Mouse (Mus musculus) megakaryocyte, adult 5-6 weeks (primary cell): Measurements from ENCODE around the gene Ccdc86. TPM values are rescaled to one million over a fixed set of nuclear protein-coding genes. Genes with fewer than 3 reads are reported as not detected.

Source experiments
- ATAC-seq: 2 replicates; pipeline ENCODE4 v1.8.0; 2016; ENCODE audit warnings: mild to moderate bottlenecking, inconsistent platforms; ENCODE audit not compliant: poor library complexity, severe bottlenecking
- total RNA-seq, 2 experiments: library from RNA; stranded (forward) in 1 of 2; stranded (reverse) in 1 of 2; fragments of 153-499, 151-499 nt in 1 of 2; fragments of 221-1000, 200-1000 nt in 1 of 2; gene quantifications; 2 replicates each; pipeline versions ENCODE4 v1.2.3 to v1.2.4; 2015 to 2017

The Ccdc86 gene
- total RNA-seq, 2 experiments from 2014 or later, result 10.8 to 11.3 TPM

GRCm38 (mm10) chr19:10952021-10952939 is 3.2 kb upstream of the Ccdc86 start:
- no peak for ATAC-seq

DNA sequence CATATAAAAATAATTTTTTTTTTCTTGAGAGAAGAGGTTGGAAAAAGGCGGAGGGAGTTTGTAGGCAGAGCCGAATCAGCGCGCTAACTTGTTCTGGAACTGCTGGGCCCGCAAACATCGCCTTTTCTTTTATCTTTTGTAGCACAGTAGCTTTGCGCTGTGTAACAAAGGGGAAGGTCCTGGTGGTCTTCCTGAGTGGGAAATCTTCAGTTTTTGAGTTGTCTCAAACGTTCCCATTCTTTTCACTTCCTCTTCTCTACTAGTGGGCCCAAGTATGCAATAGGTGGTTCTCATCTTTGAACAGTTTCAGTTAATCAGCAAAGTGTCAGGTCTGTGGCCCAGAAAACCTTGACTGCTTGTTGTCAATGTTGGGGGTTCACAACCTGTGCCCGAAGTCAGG is 492 bp upstream of the Ccdc86 start:
- ATAC-seq, result no peak

GRCm38 (mm10) chr19:10948416-10948815 is 650 bp downstream of the Ccdc86 start:
- no peak for ATAC-seq

- ATAC-seq, result peak; percentile 51
Observed at GRCm38 (mm10) chr19:10947219-10947618, 1.8 kb downstream of the Ccdc86 start.

GRCm38 (mm10) chr19:10946506-10946905 is 2.6 kb downstream of the Ccdc86 start:
- ATAC-seq, result no peak

- peak; percentile 70 for ATAC-seq
Observed at GRCm38 (mm10) chr19:10943955-10944354, 5.1 kb downstream of the Ccdc86 start.

DNA sequence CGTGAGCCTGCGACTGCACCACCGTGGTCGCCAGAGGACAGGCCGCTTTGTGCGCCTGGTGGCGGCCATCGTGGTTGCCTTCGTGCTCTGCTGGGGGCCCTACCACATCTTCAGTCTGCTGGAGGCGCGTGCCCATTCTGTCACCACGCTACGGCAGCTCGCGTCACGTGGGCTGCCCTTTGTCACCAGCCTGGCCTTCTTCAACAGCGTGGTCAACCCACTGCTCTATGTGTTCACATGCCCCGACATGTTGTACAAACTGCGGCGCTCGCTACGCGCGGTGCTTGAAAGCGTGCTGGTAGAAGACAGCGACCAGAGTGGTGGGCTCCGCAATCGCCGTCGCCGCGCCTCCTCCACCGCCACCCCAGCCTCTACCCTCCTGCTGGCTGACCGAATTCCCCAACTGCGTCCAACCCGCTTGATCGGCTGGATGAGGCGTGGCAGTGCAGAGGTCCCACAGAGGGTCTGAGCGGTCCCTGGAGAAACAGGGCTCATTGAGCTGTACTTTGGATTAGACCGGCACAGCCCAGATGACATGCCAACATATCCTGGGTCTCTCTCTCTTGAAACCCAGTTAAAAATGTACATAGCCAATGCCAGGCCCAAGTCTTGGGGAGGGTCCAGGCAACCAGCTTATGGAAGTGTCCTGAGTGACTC is 8.1 kb downstream of the Ccdc86 start:
- no peak for ATAC-seq

- peak; percentile 74 for ATAC-seq
Observed at GRCm38 (mm10) chr19:10940097-10940800, 8.8 kb downstream of the Ccdc86 start.

DNA sequence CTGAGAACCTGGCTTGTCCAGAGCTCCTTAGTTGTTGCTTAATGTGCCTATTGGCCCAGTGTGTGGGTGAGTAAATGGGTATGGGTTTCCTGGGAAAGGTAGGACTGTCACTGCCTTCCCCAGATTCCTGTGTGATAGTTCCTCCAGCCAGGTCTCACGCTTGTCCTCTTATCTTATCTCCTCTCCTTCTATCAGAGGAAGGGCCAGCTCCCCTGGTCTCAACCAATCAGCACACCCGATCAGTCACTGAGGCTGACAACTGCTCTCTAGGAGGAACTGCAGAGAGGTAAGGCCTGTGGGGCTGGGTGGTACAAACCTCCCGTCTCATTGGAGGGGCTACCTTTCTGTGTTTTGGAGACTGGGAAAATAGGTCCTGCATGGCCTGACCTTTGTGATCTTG is 10.3 kb downstream of the Ccdc86 start:
- ATAC-seq, result peak; percentile 48

DNA sequence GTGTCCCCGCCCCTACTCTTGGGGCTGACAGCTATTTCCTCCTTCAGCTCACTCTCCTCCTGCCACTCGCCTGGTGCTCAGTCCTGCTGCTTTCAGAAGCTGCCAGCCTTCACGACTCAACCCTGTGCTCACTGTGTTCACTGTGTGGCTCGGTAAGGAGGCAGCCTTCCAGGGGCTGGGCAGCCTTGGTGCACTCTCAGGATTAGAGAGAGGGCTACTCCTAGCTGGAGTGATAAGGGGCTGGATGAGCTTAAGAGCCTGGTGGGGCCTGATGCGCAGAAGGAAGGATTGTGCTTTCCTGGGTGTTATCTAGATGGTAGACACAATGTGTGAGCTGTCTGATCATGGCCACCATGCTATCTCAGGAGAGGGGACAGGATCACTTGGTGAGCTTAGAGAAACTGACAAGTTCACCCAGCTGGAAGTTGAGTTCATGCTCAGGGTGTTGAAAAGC is 11.9 kb downstream of the Ccdc86 start, which contains the start of gene Ptgdr2:
Gene Ptgdr2 (plus strand): TSS at position 51 of the 454 bp plus-strand sequence.
- no peak for ATAC-seq

DNA sequence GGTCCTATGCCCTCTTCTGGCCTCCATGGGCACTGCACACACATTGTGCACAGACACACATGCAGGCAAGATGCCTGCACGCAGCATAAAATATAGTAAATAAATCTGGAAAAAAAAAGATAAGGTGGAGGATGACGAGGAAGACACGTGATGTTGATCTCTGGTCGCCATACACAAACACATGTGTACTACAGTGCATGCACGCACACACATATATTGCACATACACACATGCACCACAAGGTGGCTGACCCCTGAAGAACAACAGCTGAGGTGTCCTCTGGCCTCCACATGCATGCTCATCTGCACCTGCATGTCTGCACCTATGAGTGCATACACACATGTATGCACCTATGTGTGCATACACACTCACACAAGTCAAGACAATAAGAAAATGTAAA is 13.0 kb downstream of the Ccdc86 start:
- ATAC-seq, result no peak

DNA sequence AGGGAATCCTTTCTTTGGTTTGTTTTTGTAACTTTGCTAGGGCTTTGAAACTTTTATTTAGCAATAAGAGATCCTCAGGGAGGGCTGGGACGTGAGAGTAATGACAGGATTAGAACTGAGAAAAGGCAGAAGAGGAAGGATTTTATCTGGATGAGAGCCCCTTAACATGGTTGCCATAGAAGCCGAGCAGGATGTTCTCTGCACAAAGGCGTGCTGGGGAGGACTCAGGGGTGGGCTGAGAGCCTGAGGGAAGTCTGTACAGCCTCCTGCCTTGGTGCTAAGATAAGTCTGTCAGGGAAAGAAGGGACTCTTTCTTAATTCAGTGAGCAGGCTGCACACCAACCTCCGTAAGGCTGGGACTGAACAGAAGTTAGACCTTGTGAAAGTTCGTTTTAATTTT is 14.0 kb downstream of the Ccdc86 start:
- no peak for ATAC-seq

DNA sequence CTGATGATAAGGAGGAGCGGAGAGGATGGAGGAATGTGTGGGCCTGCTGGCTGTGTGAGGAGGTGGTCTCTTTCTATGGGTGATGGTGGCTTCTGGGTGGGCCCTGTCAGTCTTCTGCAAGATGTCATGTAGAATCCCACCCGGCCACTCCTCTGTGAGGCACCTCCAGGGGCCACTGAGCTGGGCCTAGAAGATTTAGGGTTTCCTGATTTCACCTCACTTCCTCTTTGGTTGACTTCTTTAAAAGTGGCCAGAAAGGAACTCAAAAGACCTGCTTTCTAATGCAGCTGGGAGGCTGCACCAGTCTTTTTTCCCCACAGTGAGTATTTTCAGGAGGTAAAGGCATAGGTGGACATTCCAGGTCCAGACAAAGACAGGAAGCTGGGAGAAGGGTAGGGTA is 18.4 kb downstream of the Ccdc86 start:
- ATAC-seq, result peak; percentile 73

GRCm38 (mm10) chr19:10926666-10927065 is 22.4 kb downstream of the Ccdc86 start:
- ATAC-seq, result no peak

GRCm38 (mm10) chr19:10926123-10926621 is 22.9 kb downstream of the Ccdc86 start:
- no peak for ATAC-seq

GRCm38 (mm10) chr19:10924220-10924619 is 24.8 kb downstream of the Ccdc86 start:
- ATAC-seq, result no peak

- ATAC-seq, result no peak
Observed at GRCm38 (mm10) chr19:10921058-10921457, 28.0 kb downstream of the Ccdc86 start.

DNA sequence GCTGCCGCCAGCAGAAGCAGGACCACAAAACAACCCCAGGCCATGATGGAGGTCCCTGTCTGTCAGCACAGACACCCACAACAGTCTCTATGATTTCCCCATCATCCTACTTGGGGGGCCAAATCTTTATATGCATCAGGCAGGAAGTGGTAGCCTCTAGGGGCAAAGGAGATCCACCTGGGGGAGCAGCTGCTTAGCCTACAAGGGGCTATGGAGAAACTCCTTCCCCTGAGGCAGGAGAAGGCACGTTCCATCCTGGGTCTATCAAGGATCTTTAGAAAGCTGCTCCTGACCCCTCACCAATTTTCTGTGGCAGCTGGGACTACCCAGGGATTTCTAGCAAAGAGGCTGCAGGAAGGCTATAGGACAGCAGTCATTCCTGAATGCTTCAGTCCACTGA is 28.5 kb downstream of the Ccdc86 start, which contains the start of gene Zp1:
Gene Zp1 (minus strand): TSS at position 101 of the 400 bp plus-strand sequence.
- ATAC-seq, result no peak

- no peak for ATAC-seq
Observed at GRCm38 (mm10) chr19:10918321-10918991, 30.6 kb downstream of the Ccdc86 start.

DNA sequence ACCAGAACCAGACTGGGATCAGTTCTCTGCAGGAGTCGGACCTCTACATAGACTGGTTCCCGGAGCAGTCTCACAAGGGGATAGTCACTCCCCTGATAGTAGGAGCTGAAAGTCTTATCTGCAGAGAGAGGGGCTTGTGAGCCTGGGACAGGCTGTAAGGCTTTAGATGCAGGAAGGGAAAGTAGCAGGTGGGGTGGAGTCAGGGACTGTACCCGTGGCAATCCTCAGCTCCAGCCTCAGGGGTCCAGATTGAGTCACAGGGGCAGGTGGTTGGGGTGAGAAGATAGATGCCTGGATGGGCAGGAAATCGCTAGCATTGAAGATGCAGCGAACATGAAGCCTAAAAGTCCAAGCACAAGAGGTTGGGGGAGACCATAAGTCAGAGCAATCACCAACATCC is 32.6 kb downstream of the Ccdc86 start:
- ATAC-seq, result no peak
